Mouse (Mus musculus) brown adipose tissue, adult 24 weeks (tissue): ENCODE data around the gene Pam. TPM values are rescaled to one million over a fixed set of nuclear protein-coding genes. Genes with fewer than 3 reads are reported as not detected.

ENCODE experiments used
- H3K27ac ChIP-seq: fragments of 200-500 bp; replicated peaks from 2 replicates; pipeline ENCODE4 v1.5.1; 2012; ENCODE audit warnings: low read depth, mild to moderate bottlenecking, low read length
- H3K4me1 ChIP-seq: fragments of 200-500 bp; 2 replicates; pipeline ENCODE4 v1.6.1; 2012; ENCODE audit warnings: low read length, mixed read lengths; ENCODE audit not compliant: control insufficient read depth, insufficient read depth, insufficient read length
- H3K4me3 ChIP-seq: fragments of 200-500 bp; 2 replicates; pipeline ENCODE4 v1.5.1; 2012; ENCODE audit warnings: low read depth, mild to moderate bottlenecking, low read length, moderate library complexity; ENCODE audit not compliant: insufficient read depth
- polyA plus RNA-seq: library from polyadenylated mRNA; stranded (reverse); fragments of >200 nt; gene quantifications from 2 replicates; pipeline ENCODE4 v1.2.4, GENCODE M21; 2012; ENCODE audit not compliant: missing spikeins, insufficient read depth, insufficient read length

The Pam gene
- polyA plus RNA-seq, 1 experiment: 18.2 TPM

- H3K4me3 ChIP-seq: no peak overlapping the region
- no peaks in the 10 kb centered on the region for H3K4me1 ChIP-seq
- H3K27ac ChIP-seq: no peak overlapping the region
These were observed 335.6 kb downstream of the Pam start for GRCm38 (mm10) chr1:97759841-97760240.

- Histone ChIP-seq H3K4me3 (no peak overlapping the region), H3K27ac (no peak overlapping the region), H3K4me1 (no peaks in the 10 kb centered on the region)
These were observed 341.1 kb downstream of the Pam start for GRCm38 (mm10) chr1:97754392-97754791.

GRCm38 (mm10) chr1:97753216-97753615 lies 342.2 kb downstream of the Pam start:
- H3K4me3 ChIP-seq: no peak overlapping the region
- no peaks in the 10 kb centered on the region for H3K4me1 ChIP-seq
- no peak overlapping the region for H3K27ac ChIP-seq

DNA sequence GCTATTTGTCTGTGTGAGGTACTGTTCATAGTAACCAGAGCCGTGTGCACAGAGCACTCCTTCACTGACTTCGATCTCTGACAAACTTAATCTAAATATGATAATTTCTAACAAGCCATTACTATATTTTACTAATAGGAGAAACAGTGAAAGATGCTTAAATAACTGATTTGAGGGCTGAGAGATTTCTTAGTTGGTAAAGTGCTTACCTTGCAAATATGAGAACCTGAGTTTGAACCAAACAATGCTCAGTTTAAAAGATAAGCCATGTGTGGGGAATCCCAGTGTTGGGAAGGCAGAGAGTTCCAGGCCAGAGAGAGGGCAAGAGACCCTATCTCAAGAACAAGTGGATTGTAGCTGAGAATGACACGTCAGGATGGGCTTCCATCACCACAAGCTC lies 347.3 kb downstream of the Pam start:
- H3K4me1 ChIP-seq: no peaks in the 10 kb centered on the region
- H3K4me3 ChIP-seq: no peak overlapping the region
- no peak overlapping the region for H3K27ac ChIP-seq

- Histone ChIP-seq H3K4me1 (no peaks in the 10 kb centered on the region), H3K4me3 (no peak overlapping the region), H3K27ac (no peak overlapping the region)
These were observed 349.2 kb downstream of the Pam start for GRCm38 (mm10) chr1:97746261-97746660.

DNA sequence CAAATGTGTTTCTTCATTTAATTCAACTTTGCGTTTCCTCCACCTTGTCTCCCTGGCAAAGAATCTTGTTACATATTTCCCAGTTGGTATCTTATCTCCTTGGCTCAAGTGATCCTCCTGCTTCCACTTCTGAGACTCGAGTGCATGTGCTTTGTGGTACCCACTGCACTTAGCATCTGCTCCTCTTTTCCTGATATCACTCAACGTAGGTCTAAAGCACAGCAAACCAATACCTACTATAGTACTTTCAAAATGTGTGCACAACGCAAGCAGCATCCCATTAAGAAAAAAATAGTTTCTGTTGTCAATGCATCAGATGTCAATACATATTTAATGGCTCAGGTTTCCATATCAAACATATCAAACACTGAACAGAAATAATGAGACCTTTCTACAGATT lies 349.7 kb downstream of the Pam start:
- Histone ChIP-seq H3K27ac (no peak overlapping the region), H3K4me1 (no peaks in the 10 kb centered on the region)

More for the DNA sequence above, 349.7 kb downstream of the Pam start:
- no peak overlapping the region for H3K4me3 ChIP-seq
